Comparison of ENCODE assay signal across 8 mouse cellular contexts in genomic region chr10:112272171-112272570, GRCm38 (mm10). TPM values are rescaled to one million over a fixed set of nuclear protein-coding genes. Genes with fewer than 3 reads are reported as not detected.
DNase-seq lines count a peak whose midpoint lies in the region; ATAC-seq and TF ChIP-seq lines count a peak whose summit lies in the region.

No protein-coding gene starts in this region.

- no peak for TF ChIP-seq CTCF in E14TG2a.4 (conservative IDR thresholded peaks at IDR 0.05; ENCODE audit: low read length)

- peak overlapping the region; percentile 46 to 47 for H3K4me3 ChIP-seq in heart, embryonic 14.5 days (ENCODE audit: control insufficient read depth in 1 of 2, insufficient read depth in 1 of 2, low read depth in 1 of 2, low read length in 2 of 2)
- H3K4me3 ChIP-seq in E14TG2a.4 (replicated peaks; ENCODE audit: low read length) = peak overlapping the region; percentile 77
- H3K4me3 ChIP-seq in forebrain, embryonic 15.5 days = peak overlapping the region; percentile 60
- peak overlapping the region; percentile 22 for H3K4me3 ChIP-seq in liver, embryonic 13.5 days (replicated peaks)

- 11% methylated on average over 14 of the region's 14 CpGs for whole genome bisulfite sequencing in heart, embryonic 14.5 days
- 14% methylated on average over 14 of the region's 14 CpGs for WGBS in forebrain, embryonic 15.5 days
- WGBS in liver, embryonic 13.5 days (ENCODE audit: insufficient replicate concordance) = 8% methylated on average over 14 of the region's 14 CpGs

- no peaks in the 10 kb centered on the region for H3K9me3 ChIP-seq in heart, embryonic 14.5 days (ENCODE audit: control insufficient read depth, low read length)
- H3K9me3 ChIP-seq in E14TG2a.4 (ENCODE audit: low read length) = no peaks in the 10 kb centered on the region
- no peaks in the 10 kb centered on the region for H3K9me3 ChIP-seq in forebrain, embryonic 15.5 days
- H3K9me3 ChIP-seq in liver, embryonic 13.5 days (replicated peaks) = no peaks in the 10 kb centered on the region

- H3K4me1 ChIP-seq in heart, embryonic 14.5 days (ENCODE audit: control insufficient read depth in 2 of 2, insufficient read depth in 2 of 2, low read length in 2 of 2) = peaks cover 8 to 10% of the 10 kb centered on the region in 2 experiments; a peak in 2 of 4 replicates
- peaks cover 25% of the 10 kb centered on the region for H3K4me1 ChIP-seq in E14TG2a.4 (replicated peaks; ENCODE audit: low read depth, low read length)
- H3K4me1 ChIP-seq in forebrain, embryonic 15.5 days = peaks cover 18% of the 10 kb centered on the region
- no peaks in the 10 kb centered on the region; the same call in 1 of the 2 replicates for H3K4me1 ChIP-seq in liver, embryonic 13.5 days (replicated peaks)

- H3K4me2 ChIP-seq in heart, embryonic 14.5 days (ENCODE audit: low read length) = peak overlapping the region; percentile 91
- peak overlapping the region; percentile 98 for H3K4me2 ChIP-seq in forebrain, embryonic 15.5 days (replicated peaks)
- H3K4me2 ChIP-seq in liver, embryonic 13.5 days = peak overlapping the region; percentile 58

- H3K9ac ChIP-seq in heart, embryonic 14.5 days (ENCODE audit: low read length) = peak overlapping the region; percentile 51; the same call in 1 of the 2 replicates
- H3K9ac ChIP-seq in forebrain, embryonic 15.5 days (replicated peaks) = peak overlapping the region; percentile 65
- H3K9ac ChIP-seq in liver, embryonic 13.5 days = no peak overlapping the region

- H3K36me3 ChIP-seq in heart, embryonic 14.5 days (ENCODE audit: control insufficient read depth, insufficient read depth, low read length) = no peaks in the 10 kb centered on the region
- no peaks in the 10 kb centered on the region for H3K36me3 ChIP-seq in E14TG2a.4 (ENCODE audit: insufficient read depth, low read length)
- H3K36me3 ChIP-seq in forebrain, embryonic 15.5 days = no peaks in the 10 kb centered on the region
- no peaks in the 10 kb centered on the region for H3K36me3 ChIP-seq in liver, embryonic 13.5 days

- no peak for ATAC-seq in heart, embryonic 14.5 days (ENCODE audit: insufficient number of reproducible peaks, insufficient read depth, low FRiP score, low read depth)
- no peak for ATAC-seq in forebrain, embryonic 15.5 days (replicated peaks)
- no peak for ATAC-seq in liver, embryonic 13.5 days (ENCODE audit: low read depth)

- H3K27me3 ChIP-seq in heart, embryonic 14.5 days (ENCODE audit: control insufficient read depth, insufficient read depth, low read length) = peaks cover 27% of the 10 kb centered on the region
- peaks cover 61% of the 10 kb centered on the region for H3K27me3 ChIP-seq in E14TG2a.4 (ENCODE audit: insufficient read depth, low read length)
- H3K27me3 ChIP-seq in forebrain, embryonic 15.5 days = peaks cover 10% of the 10 kb centered on the region; the same call in 1 of the 2 replicates
- H3K27me3 ChIP-seq in liver, embryonic 13.5 days = peaks cover 49% of the 10 kb centered on the region

- no peak for DNase-seq in heart, adult 18-20 months
- DNase-seq in liver, embryonic 13.5 days = no peak
- no peak for DNase-seq in ovary, postnatal 10 days (ENCODE audit: low spot score)
- DNase-seq in MN1 (ENCODE audit: low spot score) (no peak), adipocyte (ENCODE audit: low spot score) (no peak)

- no peak overlapping the region for H3K27ac ChIP-seq in heart, embryonic 14.5 days (replicated peaks in 1 of 2; ENCODE audit: control insufficient read depth in 1 of 2, insufficient read depth in 1 of 2, low read depth in 2 of 2, low read length in 2 of 2)
- H3K27ac ChIP-seq in forebrain, embryonic 15.5 days (replicated peaks) = no peak overlapping the region
- H3K27ac ChIP-seq in liver, embryonic 13.5 days = no peak overlapping the region

RNA-seq across cellular contexts. Expression of gene Kcnc2, which starts 1.2 kb away (rescaled TPM):
- polyA plus RNA-seq in heart, embryonic 14.5 days (2014; fragmentation: Nextera tagmentation; extraction: Ambion mirVana) = 0.92 and 1.4 TPM in 2 replicates
- under 1 TPM; 0.32 to 0.41 TPM for total RNA-seq in heart, adult 18-20 months (2021)
- polyA plus RNA-seq in forebrain, embryonic 15.5 days (2015; fragmentation: Nextera tagmentation; extraction: Ambion mirVana) = 5.9 and 6.0 TPM in 2 replicates
- 0.06 and 0.07 TPM in 2 replicates for polyA plus RNA-seq in liver, embryonic 13.5 days (2015; fragmentation: Nextera tagmentation; extraction: Ambion mirVana)

Comparison
In these comparisons a context has a peak if more than half of its experiments do, and no peak if none do; other contexts are left out.
1. H3K4me3 ChIP-seq: peak in every context shown above with its lines; median percentile 77 in E14TG2a.4; 60 in forebrain, embryonic 15.5 days; 46 in heart, embryonic 14.5 days; 22 in liver, embryonic 13.5 days.